Mouse (Mus musculus) bone marrow, adult 2 months (tissue): ENCODE results near the gene Pop4.

Experiments
- CTCF ChIP-seq: fragments of 200-500 bp; IDR thresholded peaks from 2 replicates; pipeline ENCODE4 v1.5.1; 2011; ENCODE audit warnings: low read length, control low read depth; ENCODE audit not compliant: control insufficient read depth, insufficient read depth
- POLR2A ChIP-seq: fragments of 200-500 bp; IDR thresholded peaks from 2 replicates; pipeline ENCODE4 v1.6.1; 2011; ENCODE audit warnings: low read depth, mild to moderate bottlenecking, control low read depth, low read length, borderline replicate concordance; ENCODE audit not compliant: control insufficient read depth

DNA sequence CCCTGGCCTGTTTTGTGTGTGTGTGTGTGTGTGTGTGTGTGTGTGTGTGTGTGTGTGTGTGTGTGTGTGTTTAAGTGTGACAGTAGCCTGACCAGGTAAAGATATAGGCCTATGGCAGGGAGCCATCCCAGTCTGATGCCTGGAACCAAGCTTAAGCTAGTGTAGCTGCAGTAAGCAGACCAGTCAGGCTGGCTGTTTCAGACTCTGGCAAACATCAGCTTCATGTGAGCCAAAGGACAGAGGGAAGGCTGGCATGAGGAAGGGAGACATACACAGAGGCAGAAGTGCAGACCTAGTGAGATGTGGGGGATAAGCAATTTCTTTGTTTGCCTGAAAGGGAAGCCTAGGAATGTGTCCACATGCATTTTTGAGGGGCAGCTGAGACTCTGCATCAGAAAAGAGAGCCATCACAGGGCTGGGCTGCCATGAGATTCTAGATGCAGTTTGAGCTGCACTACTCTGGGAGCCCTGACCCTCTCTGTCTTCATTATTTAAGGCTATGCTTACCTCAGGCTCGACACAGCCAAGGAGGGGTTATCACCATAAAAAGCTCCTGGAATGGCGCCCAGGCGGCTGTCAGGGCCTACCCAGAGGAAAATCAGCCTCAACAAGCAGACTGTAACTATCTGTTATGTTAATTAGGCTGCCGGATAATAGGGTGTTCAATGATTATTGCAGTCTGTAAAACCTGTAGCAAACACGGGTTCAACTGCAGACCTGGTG lies 19.6 kb downstream of the Pop4 start:
- no peak for TF ChIP-seq POLR2A
- TF ChIP-seq CTCF = no peak
